Mouse (Mus musculus): ENCODE results near the gene Evc. TPM values are rescaled to one million over a fixed set of nuclear protein-coding genes. Genes with fewer than 3 reads are reported as not detected.

Gene Evc
- polyA plus RNA-seq, 1 experiment from 2014 or later, result 5.6 TPM

DNA sequence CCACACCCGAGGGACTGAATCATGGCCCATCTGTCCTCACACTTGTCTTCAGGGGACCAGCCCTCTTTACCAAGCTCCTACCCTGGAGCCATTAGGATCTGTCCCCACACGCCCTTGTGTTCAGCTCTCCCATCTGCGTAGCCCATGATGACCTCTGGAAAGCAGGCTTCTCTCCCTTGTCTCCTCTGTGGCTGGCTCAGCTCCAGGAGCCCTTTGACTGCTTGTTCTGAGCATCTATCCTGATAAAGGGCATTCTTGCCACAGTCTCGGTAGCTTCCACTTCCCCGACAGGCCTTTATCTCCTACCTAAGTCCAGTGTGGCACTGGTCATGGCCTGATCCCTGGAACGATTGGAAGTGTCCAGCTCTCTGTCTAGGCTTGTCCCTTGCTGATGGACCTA, 10.0 kb downstream of the Evc start:
- no peak for ATAC-seq
- H3K9me3 ChIP-seq (ENCODE audit: control insufficient read depth, low read length), result no peaks in the 10 kb centered on the region
- WGBS, result 81% methylated on average over 6 of the region's 6 CpGs

DNA sequence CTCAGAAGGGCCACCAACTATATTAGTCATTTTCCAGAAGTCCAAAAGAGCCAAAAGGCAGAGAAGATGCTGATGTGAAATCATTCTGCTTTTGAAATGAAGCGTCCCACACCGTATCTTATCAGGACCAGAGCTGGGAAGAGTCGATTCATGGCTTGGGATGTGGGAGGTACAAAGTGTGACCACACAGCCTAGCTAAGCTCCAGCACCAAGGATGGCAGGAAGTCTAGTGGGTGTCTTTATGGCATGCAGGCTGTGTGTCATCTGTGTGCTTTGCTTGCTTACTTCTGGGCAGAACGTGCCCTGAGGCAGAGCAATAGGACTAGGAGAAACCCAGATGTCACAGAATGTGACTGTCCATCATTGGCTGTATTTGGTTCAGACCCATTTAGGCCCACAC, 15.9 kb downstream of the Evc start:
- Histone ChIP-seq H3K4me1 (ENCODE audit: control insufficient read depth, insufficient read depth, low read depth, low read length) (no peaks in the 10 kb centered on the region), H3K27me3 (replicated peaks; ENCODE audit: control insufficient read depth, insufficient read depth, low read length) (no peaks in the 10 kb centered on the region), H3K4me2 (ENCODE audit: low read length) (no peak overlapping the region), H3K27ac (ENCODE audit: low read depth, low read length) (no peak overlapping the region), H3K9me3 (ENCODE audit: control insufficient read depth, low read length) (peaks cover 3% of the 10 kb centered on the region), H3K4me3 (ENCODE audit: low read length) (no peak overlapping the region), H3K36me3 (ENCODE audit: control insufficient read depth, insufficient read depth, low read length) (peaks cover under 1% of the 10 kb centered on the region), H3K9ac (ENCODE audit: low read depth, low read length) (no peak overlapping the region)
- no peak for ATAC-seq
- WGBS, result 93% methylated on average over 4 of the region's 4 CpGs

More for the DNA sequence above, 10.0 kb downstream of the Evc start:
- H3K4me1 ChIP-seq (ENCODE audit: control insufficient read depth, insufficient read depth, low read depth, low read length), result no peaks in the 10 kb centered on the region
- no peaks in the 10 kb centered on the region for H3K27me3 ChIP-seq (replicated peaks; ENCODE audit: control insufficient read depth, insufficient read depth, low read length)
- H3K4me2 ChIP-seq (ENCODE audit: low read length), result no peak overlapping the region
- no peak overlapping the region for H3K27ac ChIP-seq (ENCODE audit: low read depth, low read length)
- H3K9ac ChIP-seq (ENCODE audit: low read depth, low read length), result no peak overlapping the region
- no peaks in the 10 kb centered on the region for H3K36me3 ChIP-seq (ENCODE audit: control insufficient read depth, insufficient read depth, low read length)
- H3K4me3 ChIP-seq (ENCODE audit: low read length), result no peak overlapping the region

DNA sequence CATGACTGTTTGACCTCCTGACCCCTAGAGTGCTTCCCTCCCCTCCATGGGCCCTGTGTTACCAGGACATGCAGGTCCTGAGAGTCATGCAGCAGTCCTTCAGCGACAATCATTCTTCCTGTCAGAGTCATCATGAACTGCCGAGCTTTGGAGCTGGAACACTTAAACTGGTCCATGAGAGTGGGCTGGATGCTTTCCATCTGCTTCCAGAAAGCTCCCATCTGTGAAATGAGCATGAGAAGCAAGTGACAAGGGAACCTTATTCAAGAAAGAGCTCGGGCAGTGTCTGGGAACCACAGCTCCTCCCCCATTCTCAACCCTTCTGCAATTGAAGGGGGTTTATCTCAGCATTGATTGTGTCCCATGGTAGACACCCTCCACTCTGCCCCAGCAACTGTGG, 16.5 kb downstream of the Evc start:
- ATAC-seq, result no peak
- Histone ChIP-seq H3K9ac (ENCODE audit: low read depth, low read length) (no peak overlapping the region), H3K4me1 (ENCODE audit: control insufficient read depth, insufficient read depth, low read depth, low read length) (no peaks in the 10 kb centered on the region), H3K4me2 (ENCODE audit: low read length) (no peak overlapping the region), H3K9me3 (ENCODE audit: control insufficient read depth, low read length) (peaks cover 9% of the 10 kb centered on the region), H3K27me3 (replicated peaks; ENCODE audit: control insufficient read depth, insufficient read depth, low read length) (no peaks in the 10 kb centered on the region), H3K36me3 (ENCODE audit: control insufficient read depth, insufficient read depth, low read length) (peaks cover 7% of the 10 kb centered on the region), H3K27ac (ENCODE audit: low read depth, low read length) (no peak overlapping the region), H3K4me3 (ENCODE audit: low read length) (no peak overlapping the region)
- 78% methylated on average over 3 of the region's 3 CpGs for WGBS

DNA sequence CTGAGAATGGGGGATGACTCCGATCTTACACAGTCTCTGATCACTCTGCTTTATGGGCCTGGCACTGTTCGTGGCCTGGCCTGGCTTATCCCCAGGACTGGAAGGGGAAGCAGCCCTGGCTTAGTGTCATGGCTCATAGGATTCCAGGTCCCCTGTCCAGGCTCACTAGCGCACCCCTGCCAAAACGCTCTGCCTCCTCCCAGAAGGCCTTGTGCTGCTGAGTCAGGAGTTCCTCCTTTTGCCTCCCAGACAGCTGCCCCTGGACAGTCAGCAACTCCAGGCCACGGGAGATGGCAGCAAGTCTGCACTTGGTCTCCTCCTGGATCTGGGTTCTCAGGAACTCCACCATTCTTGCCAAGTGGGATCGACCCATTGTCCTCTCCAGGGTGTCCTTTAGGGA, 18.0 kb downstream of the Evc start:
- peaks cover 10% of the 10 kb centered on the region for H3K36me3 ChIP-seq (ENCODE audit: control insufficient read depth, insufficient read depth, low read length)
- H3K9ac ChIP-seq (ENCODE audit: low read depth, low read length), result no peak overlapping the region
- H3K4me2 ChIP-seq (ENCODE audit: low read length), result no peak overlapping the region
- H3K9me3 ChIP-seq (ENCODE audit: control insufficient read depth, low read length), result peaks cover 13% of the 10 kb centered on the region
- no peak overlapping the region for H3K27ac ChIP-seq (ENCODE audit: low read depth, low read length)
- no peaks in the 10 kb centered on the region for H3K4me1 ChIP-seq (ENCODE audit: control insufficient read depth, insufficient read depth, low read depth, low read length)
- H3K27me3 ChIP-seq (replicated peaks; ENCODE audit: control insufficient read depth, insufficient read depth, low read length), result no peaks in the 10 kb centered on the region
- 91% methylated on average over 6 of the region's 6 CpGs for WGBS
- no peak for ATAC-seq
- no peak overlapping the region for H3K4me3 ChIP-seq (ENCODE audit: low read length)

DNA sequence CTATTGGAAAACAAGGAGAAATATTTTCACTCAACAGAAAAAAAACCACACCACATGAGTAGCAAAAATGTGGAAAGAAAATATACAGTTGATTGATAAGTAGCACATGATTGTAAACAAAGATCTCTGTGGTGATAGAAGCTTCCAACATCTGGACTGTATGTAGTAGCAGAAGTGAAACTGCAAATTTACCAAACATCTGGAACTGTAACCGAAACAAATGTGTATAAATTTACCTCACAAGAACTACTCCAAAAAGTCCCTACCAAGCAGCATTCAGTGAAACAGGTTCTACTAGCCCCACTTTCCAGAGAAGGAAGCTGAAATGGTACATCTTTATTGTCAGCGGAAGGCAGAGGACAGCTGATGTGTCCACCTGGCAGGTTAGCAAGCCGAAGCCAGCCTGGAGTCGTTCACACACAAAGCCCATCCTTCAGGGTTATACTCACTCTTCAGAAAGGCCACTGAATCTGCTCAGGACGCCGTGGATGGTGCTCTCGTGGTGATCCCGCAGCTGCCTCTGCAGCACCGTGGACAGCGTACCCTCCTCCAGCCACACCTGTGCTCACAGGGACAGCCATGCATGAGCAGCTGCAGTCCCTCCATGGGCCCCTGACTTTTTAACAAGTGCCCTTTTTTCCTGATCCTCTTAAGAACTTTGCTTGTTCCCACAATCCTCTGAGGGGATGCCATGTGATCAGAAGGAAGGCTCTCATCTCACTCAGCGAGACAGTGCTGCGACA, 23.5 kb downstream of the Evc start:
- no peak for ATAC-seq
- H3K27me3 ChIP-seq (replicated peaks; ENCODE audit: control insufficient read depth, insufficient read depth, low read length), result no peaks in the 10 kb centered on the region
- H3K4me2 ChIP-seq (ENCODE audit: low read length), result no peak overlapping the region
- peaks cover 10% of the 10 kb centered on the region for H3K36me3 ChIP-seq (ENCODE audit: control insufficient read depth, insufficient read depth, low read length)
- H3K4me1 ChIP-seq (ENCODE audit: control insufficient read depth, insufficient read depth, low read depth, low read length), result no peaks in the 10 kb centered on the region
- no peak overlapping the region for H3K4me3 ChIP-seq (ENCODE audit: low read length)
- 89% methylated on average over 12 of the region's 12 CpGs for WGBS
- H3K27ac ChIP-seq (ENCODE audit: low read depth, low read length), result no peak overlapping the region
- no peak overlapping the region for H3K9ac ChIP-seq (ENCODE audit: low read depth, low read length)
- peaks cover 13% of the 10 kb centered on the region for H3K9me3 ChIP-seq (ENCODE audit: control insufficient read depth, low read length)

DNA sequence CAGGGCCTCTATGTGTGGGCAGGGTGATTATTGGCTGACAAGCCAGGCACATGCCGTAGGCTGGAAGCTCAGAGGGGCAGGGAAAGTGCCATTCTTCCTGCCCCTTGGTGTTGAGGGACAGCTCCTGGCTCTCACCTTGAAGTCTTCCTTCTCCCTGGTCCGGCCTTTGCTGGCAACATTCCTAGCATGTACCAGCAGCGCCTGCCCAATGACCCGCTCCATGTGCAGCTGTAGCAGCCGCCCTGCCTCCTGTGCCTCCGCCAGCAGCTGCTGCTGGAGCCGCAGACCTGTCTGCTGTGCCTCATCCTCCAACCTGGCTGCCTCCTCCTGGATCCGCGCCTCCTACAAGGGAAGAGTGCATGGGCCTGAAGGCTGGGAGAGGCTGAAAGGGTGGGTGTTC, 26.7 kb downstream of the Evc start:
- no peak overlapping the region for H3K9ac ChIP-seq (ENCODE audit: low read depth, low read length)
- H3K4me1 ChIP-seq (ENCODE audit: control insufficient read depth, insufficient read depth, low read depth, low read length), result no peaks in the 10 kb centered on the region
- H3K9me3 ChIP-seq (ENCODE audit: control insufficient read depth, low read length), result peaks cover 3% of the 10 kb centered on the region
- H3K27me3 ChIP-seq (replicated peaks; ENCODE audit: control insufficient read depth, insufficient read depth, low read length), result no peaks in the 10 kb centered on the region
- no peak overlapping the region for H3K27ac ChIP-seq (ENCODE audit: low read depth, low read length)
- no peak overlapping the region for H3K4me2 ChIP-seq (ENCODE audit: low read length)
- ATAC-seq, result no peak
- 83% methylated on average over 9 of the region's 9 CpGs for WGBS
- peaks cover 2% of the 10 kb centered on the region; the same call in 1 of the 2 replicates for H3K36me3 ChIP-seq (ENCODE audit: control insufficient read depth, insufficient read depth, low read length)
- H3K4me3 ChIP-seq (ENCODE audit: low read length), result no peak overlapping the region

DNA sequence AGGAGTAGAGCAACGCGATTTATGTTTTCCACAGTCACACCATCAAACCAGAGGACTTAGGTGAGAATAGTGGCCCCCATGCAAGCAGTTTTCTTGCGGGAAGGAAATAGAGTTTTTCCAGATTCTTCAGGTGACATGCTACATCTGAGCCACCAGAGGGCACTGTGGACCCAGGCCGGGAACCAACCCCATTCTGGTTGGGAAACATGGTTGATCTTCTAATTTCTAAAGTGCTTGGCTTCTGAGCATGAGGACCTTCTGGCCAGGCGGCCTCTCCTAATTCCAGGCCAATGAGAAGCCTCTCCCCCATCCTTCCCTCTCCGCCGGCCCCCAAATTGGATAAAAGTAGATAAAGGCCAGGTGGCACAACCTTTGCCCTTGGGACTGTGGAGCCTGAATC, 38.3 kb downstream of the Evc start:
- H3K4me2 ChIP-seq (ENCODE audit: low read length), result no peak overlapping the region
- H3K4me3 ChIP-seq (ENCODE audit: low read length), result no peak overlapping the region
- no peaks in the 10 kb centered on the region for H3K36me3 ChIP-seq (ENCODE audit: control insufficient read depth, insufficient read depth, low read length)
- H3K4me1 ChIP-seq (ENCODE audit: control insufficient read depth, insufficient read depth, low read depth, low read length), result no peaks in the 10 kb centered on the region
- no peak overlapping the region for H3K9ac ChIP-seq (ENCODE audit: low read depth, low read length)
- ATAC-seq, result no peak
- 28% methylated on average over 7 of the region's 7 CpGs for WGBS
- no peak overlapping the region for H3K27ac ChIP-seq (ENCODE audit: low read depth, low read length)
- no peaks in the 10 kb centered on the region for H3K9me3 ChIP-seq (ENCODE audit: control insufficient read depth, low read length)
- H3K27me3 ChIP-seq (replicated peaks; ENCODE audit: control insufficient read depth, insufficient read depth, low read length), result no peaks in the 10 kb centered on the region

DNA sequence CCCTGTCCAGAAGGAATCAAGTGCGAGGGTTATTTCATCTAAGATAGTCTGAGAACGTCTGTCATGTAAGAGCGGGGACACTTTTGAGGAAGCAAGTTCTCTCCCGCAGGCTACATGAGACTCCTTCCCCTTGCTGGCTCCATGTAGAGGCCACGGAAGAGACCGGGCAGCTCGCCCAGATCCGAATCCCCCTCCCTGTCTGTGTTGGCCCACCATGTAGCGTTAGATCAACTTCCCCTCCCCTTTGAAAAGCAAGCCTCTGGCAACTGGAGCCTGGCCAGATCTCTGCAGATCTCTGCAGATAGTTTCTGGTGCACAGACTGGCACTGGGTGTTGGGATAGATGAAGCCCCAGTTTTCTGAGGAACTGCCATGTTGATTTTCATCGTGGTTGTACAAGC, 40.0 kb downstream of the Evc start:
- H3K4me2 ChIP-seq (ENCODE audit: low read length), result no peak overlapping the region
- no peak overlapping the region for H3K4me3 ChIP-seq (ENCODE audit: low read length)
- ATAC-seq, result peak; percentile 58; the same call in 1 of the 2 replicates
- 62% methylated on average over 10 of the region's 10 CpGs for WGBS
- no peak overlapping the region for H3K27ac ChIP-seq (ENCODE audit: low read depth, low read length)
- no peaks in the 10 kb centered on the region for H3K4me1 ChIP-seq (ENCODE audit: control insufficient read depth, insufficient read depth, low read depth, low read length)
- peaks cover 3% of the 10 kb centered on the region; the same call in 1 of the 2 replicates for H3K36me3 ChIP-seq (ENCODE audit: control insufficient read depth, insufficient read depth, low read length)
- H3K27me3 ChIP-seq (replicated peaks; ENCODE audit: control insufficient read depth, insufficient read depth, low read length), result no peaks in the 10 kb centered on the region
- no peak overlapping the region for H3K9ac ChIP-seq (ENCODE audit: low read depth, low read length)
- no peaks in the 10 kb centered on the region for H3K9me3 ChIP-seq (ENCODE audit: control insufficient read depth, low read length)

DNA sequence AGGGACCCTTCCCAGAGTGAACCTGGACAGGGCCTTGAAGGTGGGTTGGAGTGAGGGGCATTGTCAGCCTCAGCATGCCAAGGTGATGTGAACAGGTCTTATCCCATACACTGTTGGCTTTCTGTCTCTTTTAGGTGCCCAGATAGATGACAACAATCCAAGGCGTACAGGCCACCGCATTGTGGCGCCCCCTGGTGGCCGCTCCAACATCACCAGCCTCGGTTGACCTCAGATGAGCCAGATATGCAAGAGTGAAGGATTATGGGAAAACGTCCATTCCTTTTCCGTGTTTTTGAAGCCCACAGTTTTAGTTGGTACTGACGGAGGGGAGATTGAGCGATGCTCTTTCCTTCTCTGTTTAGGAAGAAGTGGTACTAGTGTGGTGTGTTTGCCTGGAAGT, 45.7 kb downstream of the Evc start:
- no peaks in the 10 kb centered on the region for H3K27me3 ChIP-seq (replicated peaks; ENCODE audit: control insufficient read depth, insufficient read depth, low read length)
- H3K9me3 ChIP-seq (ENCODE audit: control insufficient read depth, low read length), result no peaks in the 10 kb centered on the region
- no peak overlapping the region for H3K4me3 ChIP-seq (ENCODE audit: low read length)
- no peak overlapping the region for H3K9ac ChIP-seq (ENCODE audit: low read depth, low read length)
- H3K4me1 ChIP-seq (ENCODE audit: control insufficient read depth, insufficient read depth, low read depth, low read length), result no peaks in the 10 kb centered on the region
- 69% methylated on average over 9 of the region's 9 CpGs for WGBS
- H3K36me3 ChIP-seq (ENCODE audit: control insufficient read depth, insufficient read depth, low read length), result peaks cover 28% of the 10 kb centered on the region
- no peak for ATAC-seq
- H3K4me2 ChIP-seq (ENCODE audit: low read length), result no peak overlapping the region
- no peak overlapping the region for H3K27ac ChIP-seq (ENCODE audit: low read depth, low read length)

All from hindbrain, embryonic 16.5 days (tissue).